Mouse (Mus musculus): ENCODE measurements at regions not wholly inside any gene's neighbourhood (a gene's known extent, or its start where the extent isn't known, plus 50 kb on each side); places are given as distances from the start of the nearest gene placed in this dataset.

DNA sequence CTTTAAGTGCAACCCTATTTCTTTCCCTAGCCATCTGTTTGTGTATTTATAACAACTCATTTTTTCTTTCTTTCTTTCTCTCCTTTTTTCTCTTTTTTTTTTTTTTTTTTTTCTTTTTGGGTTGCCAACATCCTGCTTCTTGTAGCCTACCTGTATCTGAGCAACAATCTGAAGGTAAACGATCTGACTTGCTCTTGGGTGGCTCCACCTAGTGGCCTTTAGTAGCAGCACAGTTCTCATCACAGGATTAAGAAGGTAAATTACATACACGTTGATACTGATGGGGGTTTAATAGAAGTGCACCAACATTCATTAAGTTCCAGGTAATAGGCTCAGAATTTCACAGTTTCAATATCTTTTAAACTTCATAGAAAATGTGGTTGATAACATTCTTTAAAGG is 752.1 kb downstream of the Inhba start:
- DNase-seq: peak; percentile 51

DNA sequence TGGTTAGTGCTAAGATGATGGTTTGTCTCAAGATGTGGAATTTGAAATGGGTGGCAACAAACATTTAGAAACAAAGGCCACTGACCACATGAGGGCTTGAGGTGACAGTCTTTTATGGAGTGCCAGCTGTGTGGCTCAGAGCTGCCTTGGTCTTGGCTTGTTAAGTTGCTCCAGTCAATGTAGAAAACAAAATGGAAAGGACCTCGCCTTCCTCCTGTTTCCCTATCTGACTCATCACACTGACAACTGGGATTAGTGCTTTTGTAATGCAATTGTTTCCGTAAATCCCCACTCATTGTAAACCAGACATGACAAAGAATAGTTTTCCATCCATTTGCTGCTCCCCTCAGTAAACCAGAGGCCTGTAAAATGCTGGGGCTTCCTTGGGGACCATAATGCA is 757.8 kb downstream of the Inhba start:
- no peak for DNase-seq

DNA sequence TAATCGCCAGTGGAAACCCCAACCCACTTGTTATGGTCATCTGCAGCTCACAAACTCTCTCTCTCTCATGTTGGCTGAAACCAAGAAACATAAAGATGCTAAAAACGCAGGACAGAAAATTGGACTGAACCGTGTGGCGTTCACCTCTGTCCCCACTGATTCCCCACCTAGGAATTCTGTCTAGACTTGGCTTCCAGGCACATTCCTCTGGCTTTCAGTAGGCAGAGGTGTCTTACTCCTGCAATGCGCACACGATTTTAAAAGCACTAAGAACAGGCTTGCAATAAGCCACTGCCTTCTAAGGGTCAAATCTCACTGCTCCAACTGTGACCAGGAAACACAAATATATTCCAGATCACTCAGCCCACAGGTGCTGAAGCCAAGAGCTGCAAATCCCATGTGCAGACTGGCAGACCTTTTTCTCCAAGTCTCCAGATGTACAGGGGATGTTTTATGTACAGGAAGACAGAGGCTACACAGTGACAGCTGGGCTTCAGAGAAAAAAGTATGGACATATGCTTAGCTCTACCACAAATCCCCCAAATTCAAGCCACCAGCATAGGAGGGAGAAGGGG is 758.3 kb downstream of the Inhba start:
- DNase-seq: no peak

DNA sequence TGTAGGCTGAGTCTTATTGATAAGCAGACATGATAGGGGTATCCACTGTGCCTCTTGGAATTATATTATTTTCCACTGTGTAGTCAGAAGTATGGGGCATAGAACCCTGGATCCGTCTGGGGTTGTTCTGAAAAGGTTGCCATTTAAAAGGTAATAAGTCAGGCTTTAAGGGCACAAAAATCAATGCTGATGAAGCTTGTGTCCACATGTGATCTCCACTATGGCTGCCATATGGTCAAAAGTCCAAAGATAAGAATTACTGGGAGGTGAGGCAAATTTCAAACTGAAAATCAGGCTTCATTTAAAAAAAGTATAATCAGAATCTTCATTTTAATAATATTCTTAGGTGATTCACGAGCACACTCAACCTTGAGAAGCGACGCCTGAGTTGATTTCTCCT is 760.2 kb downstream of the Inhba start:
- DNase-seq: no peak

DNA sequence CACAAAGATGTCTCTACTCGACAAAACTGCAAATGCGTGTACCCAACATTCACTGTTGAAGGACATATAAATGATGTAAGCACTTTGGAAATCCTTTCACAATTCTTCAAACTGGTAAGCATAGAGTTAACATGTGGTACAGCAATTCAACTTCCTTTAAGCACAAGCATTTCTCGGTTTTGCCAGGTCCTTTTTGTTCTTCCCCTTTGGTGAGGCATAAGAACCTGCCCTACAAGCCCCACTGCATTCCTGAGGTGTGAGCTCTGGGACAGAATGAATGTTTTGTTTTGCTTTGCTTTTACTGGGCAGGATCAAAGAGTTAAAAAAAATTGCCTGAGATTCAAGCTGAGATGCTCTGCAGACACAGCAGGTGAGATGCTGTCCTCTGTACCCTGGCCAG is 793.9 kb downstream of the Inhba start:
- peak; percentile 20 for DNase-seq

Measured in kidney, postnatal 14 days (tissue).